Mouse (Mus musculus) retina, postnatal 7 days (tissue): ENCODE measurements around the gene Rufy4.

Experiments
- DNase-seq: peaks from one replicate; pipeline ENCODE4 v3.0.0-alpha.2; 2012; ENCODE audit warnings: low read depth, low spot score

Rufy4 gene

GRCm38 (mm10) chr1:74105660-74106059 is 19.7 kb upstream of the Rufy4 start:
- no peak for DNase-seq

DNA sequence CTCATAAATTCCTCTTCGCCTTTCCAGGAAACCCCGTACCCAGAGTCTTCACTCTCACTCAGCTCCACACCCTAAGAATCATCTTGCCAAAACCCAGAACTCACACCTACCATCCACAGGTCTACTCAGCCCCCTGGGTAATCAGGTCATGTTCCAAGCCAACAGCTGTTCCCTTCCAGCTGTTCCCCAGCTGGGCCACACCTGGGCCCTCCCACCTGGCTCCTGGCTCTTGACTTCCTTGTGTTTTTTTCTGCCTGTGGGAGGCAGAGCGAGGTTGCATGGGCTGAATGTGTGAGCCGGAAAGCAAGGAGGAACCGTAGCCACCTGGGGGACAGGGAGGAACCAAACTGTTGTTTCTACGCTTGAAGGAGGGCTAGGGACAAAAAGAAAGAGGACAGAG is 19.1 kb upstream of the Rufy4 start:
- DNase-seq = no peak

DNA sequence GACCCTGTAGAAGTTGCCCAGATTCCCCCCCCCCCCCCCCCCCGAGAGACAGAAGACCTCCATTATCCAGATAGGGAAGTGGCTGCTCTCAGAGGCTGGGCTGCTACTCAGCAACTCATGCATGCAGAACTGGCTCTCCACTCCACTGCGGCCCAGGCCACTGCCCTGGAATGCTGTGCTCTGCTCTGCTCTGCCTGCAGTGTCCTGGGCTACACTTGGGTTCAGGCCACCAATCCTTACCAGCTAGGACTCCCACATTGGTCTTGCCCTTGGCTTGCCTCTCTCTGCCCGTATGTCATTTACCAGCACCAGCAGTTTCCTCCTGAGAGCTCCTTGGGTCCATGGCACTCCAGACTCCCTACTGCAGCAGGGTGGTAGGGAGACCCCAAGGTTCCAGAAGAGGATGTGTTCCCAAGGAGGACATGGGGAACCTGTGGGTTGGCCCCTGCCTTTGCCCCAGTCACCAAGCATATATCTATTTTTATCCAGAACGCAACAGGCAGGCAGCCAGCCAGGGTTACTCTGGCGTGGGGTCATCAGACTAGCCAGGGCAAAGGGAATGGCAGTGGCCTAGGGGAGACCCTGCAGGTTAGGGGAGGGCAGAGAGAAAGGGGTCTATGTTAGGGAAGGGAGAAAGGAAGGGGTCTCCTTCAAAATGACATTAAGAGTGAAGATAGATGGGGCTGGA is 17.3 kb upstream of the Rufy4 start:
- DNase-seq = no peak

DNA sequence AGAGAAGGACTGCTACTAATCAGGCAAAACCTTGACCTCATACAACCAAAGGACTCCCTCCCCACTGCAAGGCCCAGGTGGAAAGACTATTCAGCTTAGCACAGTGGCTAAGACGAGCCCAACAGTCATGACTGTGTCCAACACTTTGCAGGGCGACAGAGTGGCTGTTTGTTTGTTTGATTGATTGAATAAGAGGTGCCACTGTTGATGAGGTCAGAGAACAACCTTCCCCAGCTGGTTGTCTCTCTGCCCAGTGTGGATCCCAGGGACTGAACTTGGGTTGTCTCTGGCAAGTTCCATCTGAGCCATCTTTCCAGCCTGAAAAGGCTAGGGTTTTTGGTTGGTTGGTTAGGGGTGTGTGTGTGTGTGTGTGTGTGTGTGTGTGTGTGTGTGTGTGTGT is 15.7 kb upstream of the Rufy4 start:
- no peak for DNase-seq

DNA sequence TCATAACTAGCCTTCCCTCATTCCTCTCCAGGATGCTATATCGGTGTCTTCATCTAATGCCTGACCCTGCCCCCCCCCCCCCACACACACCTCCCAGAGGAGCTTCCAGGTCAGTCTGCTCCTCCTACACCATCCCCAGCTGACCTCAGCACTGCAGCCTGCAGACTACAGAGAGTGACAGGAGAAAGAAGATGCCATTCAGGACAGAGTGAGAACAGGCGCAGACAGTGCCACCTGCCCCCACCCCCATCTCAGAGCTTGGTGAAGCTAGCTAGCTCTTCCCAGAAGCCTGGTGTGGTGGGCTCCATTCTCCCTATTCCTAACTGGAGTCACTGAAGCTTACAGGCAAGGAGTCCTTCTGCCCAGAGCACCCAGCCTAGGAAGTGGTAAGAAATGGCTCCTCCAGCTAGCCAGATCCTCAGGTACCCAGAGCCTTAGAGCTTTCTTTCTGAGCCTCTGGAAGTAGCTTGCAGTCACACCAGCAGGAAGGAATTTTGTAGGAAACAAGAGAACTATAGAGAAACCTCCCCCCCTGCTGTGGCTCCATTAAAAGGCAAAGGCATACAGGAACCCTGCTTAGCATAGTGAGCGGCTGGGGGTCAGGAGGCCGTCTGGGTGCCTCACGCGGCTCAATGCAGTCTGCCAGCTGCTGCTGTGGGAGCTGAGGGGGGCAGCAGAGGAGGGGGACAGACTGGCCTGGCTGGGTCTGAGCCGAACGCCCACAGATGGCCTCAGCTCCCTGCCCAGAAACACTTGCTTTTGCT is 14.2 kb upstream of the Rufy4 start:
- DNase-seq = no peak

DNA sequence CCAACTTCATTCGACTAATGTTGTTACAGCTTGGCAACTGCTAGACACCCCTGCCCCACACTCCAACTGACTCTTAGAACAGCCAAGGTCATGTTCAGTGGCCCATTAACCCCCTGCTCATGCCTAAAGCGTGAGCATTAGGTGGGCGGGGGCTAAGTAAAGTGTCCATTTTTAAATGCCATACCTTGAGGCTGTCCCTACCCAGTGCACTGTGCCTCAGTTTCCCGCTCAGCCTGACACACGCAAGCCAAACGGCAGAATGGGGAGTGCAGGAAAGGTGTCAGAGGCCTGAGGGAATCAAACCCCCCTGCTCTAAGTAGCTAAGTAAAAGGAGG is 13.7 kb upstream of the Rufy4 start:
- DNase-seq = no peak

- no peak for DNase-seq
These were observed 12.3 kb upstream of the Rufy4 start for GRCm38 (mm10) chr1:74113071-74113470.

DNA sequence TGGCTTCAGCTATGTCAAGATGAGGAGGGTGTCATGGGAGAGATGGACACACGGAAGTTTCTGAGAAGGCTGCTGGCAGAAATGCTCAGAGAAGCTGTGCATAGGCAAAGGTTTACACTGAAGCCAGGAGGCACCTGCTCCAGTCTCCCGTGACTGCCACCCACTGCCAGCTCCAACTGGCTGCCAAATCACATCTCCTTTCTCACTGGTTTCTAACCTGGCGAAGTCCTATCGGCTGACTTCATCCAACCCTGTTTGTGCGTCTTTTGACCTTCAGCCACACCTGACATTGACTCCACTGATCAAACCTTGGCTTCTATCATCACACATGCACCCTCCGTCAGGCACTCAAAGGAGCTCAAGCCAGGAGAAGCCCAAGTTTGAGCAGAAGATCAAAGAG is 7.5 kb upstream of the Rufy4 start:
- DNase-seq = no peak

- DNase-seq = no peak
These were observed 6.2 kb upstream of the Rufy4 start for GRCm38 (mm10) chr1:74119115-74119514.

DNA sequence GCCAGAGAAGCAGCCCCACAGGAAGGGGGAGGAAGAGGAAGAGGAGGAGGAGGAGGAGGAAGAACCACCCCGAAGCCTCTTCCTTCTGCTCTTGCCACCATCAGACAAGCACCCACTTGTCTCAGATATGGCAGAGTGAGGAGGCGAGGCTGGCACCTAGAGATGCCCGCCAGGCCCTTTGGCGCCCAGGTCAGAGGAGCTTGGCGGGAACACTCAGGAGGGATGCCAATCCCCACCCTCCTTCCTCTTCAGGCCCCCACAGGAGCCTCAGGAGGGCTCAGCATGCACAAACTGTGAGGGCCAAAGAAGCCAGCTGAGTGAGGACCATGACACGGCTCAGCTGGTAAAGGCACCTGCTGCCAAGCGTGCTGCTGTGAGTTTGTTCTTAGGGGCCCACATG is 4.2 kb upstream of the Rufy4 start:
- no peak for DNase-seq

DNA sequence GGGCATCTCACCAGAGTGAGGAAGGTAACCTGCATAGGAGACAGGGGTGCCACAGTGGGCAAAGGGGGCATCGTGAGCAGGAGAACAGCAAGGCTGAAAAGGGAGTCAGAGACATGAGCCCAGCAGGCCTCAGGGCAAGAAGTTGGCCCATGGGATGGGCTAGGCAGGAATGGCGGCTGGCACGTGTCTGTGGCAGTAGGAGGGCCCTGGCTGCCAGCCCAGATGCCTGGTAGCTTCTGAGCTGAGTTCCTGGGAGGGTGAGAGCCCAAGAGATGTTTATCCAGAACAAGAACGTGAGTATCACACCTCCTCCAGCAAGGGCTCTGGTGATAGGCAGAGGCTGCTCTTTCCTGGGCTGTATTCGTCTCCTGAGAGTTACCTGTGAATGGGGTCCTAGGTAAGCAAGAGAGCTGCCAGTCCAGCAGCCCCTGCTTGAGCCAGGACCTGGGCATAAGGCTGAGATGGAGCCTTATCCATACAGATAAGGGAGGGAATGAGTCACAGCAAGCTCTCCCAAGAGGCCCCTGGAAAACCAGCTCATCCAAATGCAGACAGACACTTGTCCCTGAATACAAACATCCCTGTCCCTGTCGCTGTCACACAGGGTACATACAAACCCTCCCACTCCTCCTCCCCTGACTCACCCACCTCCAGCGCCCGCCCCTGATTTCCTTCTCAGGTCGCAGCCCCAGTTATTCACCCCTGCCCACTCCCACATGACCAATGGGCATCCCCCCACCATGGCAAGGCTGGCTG is 3.3 kb upstream of the Rufy4 start:
- DNase-seq = no peak

DNA sequence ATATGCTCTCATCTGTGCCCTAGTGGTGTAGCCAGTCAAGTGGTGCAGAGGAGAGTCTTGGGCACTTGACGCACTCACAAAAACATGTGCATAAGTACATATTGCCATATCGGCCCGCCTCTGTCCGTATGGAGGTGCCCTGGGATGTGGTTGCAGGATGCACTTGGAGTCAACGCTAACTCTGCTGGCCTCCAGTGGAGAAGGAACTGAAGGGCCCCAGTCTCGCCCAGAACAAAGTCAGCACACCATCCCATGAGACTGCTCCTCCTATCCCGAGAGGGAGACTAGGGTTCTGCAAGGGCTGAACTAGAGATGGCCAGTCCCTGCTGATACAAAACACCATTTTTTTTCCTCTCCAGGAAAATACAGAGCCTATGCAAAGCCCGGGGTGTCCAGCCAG is 2.1 kb upstream of the Rufy4 start:
- DNase-seq = no peak

- no peak for DNase-seq
These were observed 1.0 kb upstream of the Rufy4 start, which contains the start of gene Tns1 for GRCm38 (mm10) chr1:74124021-74124981. TSS of gene Tns1 (minus strand) at chr1:74124449.

GRCm38 (mm10) chr1:74130883-74131659 is 5.7 kb downstream of the Rufy4 start:
- DNase-seq = no peak

- DNase-seq = no peak
These were observed 6.7 kb downstream of the Rufy4 start for GRCm38 (mm10) chr1:74132011-74132410.

DNA sequence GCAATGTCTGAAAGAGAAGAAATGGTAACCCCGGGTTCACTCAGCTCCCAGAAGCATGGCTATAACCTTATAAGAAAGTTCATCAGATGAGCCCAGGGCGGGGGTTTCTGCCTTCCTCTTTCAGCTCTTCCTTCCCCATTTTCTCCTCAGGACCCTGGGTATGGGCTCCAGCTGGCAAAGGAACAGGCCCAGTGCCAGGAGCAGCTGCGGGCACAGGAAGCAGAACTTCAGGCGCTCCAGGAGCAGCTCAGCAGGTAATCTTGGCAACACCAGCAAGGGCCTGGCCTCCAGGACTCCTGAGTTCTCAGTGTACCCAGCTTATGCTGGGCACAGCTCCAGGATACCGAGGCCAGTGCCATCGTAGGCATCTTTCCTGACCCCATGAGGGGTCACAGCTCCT is 8.6 kb downstream of the Rufy4 start:
- no peak for DNase-seq

- DNase-seq = no peak
These were observed 10.1 kb downstream of the Rufy4 start for GRCm38 (mm10) chr1:74135326-74135950.

GRCm38 (mm10) chr1:74139415-74139814 is 14.1 kb downstream of the Rufy4 start:
- DNase-seq = no peak

GRCm38 (mm10) chr1:74141781-74142180 is 16.4 kb downstream of the Rufy4 start:
- no peak for DNase-seq
